Mouse (Mus musculus): ENCODE results near the gene Dtl. TPM values are rescaled to one million over a fixed set of nuclear protein-coding genes. Genes with fewer than 3 reads are reported as not detected.

The Dtl gene
- polyA plus RNA-seq, 1 experiment: 0.92 TPM

GRCm38 (mm10) chr1:191499666-191500065 lies 75.7 kb downstream of the Dtl start:
- H3K4me1 ChIP-seq (ENCODE audit: control insufficient read depth): peaks cover 9% of the 10 kb centered on the region
- no peaks in the 10 kb centered on the region for H3K27me3 ChIP-seq (ENCODE audit: control insufficient read depth)
- H3K36me3 ChIP-seq (ENCODE audit: control insufficient read depth): no peaks in the 10 kb centered on the region
- H3K4me3 ChIP-seq (replicated peaks): no peak overlapping the region
- H3K9me3 ChIP-seq (ENCODE audit: control insufficient read depth, low read length): no peaks in the 10 kb centered on the region
- TF ChIP-seq TAL1 (IDR thresholded peaks at IDR 0.05; ENCODE audit: low read length) (no peak), GATA1 (IDR thresholded peaks at IDR 0.05; ENCODE audit: low read length) (no peak)

GRCm38 (mm10) chr1:191498271-191498955 lies 76.9 kb downstream of the Dtl start:
- Histone ChIP-seq H3K9me3 (ENCODE audit: control insufficient read depth, low read length) (no peaks in the 10 kb centered on the region), H3K4me1 (ENCODE audit: control insufficient read depth) (peaks cover 21% of the 10 kb centered on the region), H3K4me3 (replicated peaks) (no peak overlapping the region), H3K27me3 (ENCODE audit: control insufficient read depth) (no peaks in the 10 kb centered on the region), H3K36me3 (ENCODE audit: control insufficient read depth) (no peaks in the 10 kb centered on the region)
- TF ChIP-seq GATA1 (IDR thresholded peaks at IDR 0.05; ENCODE audit: low read length) (no peak), TAL1 (IDR thresholded peaks at IDR 0.05; ENCODE audit: low read length) (no peak)

- Histone ChIP-seq H3K4me3 (replicated peaks) (no peak overlapping the region), H3K36me3 (ENCODE audit: control insufficient read depth) (no peaks in the 10 kb centered on the region), H3K4me1 (ENCODE audit: control insufficient read depth) (peaks cover 29% of the 10 kb centered on the region), H3K27me3 (ENCODE audit: control insufficient read depth) (no peaks in the 10 kb centered on the region), H3K9me3 (ENCODE audit: control insufficient read depth, low read length) (no peaks in the 10 kb centered on the region)
- TF ChIP-seq TAL1 (IDR thresholded peaks at IDR 0.05; ENCODE audit: low read length) (no peak), GATA1 (IDR thresholded peaks at IDR 0.05; ENCODE audit: low read length) (no peak)
Measured at GRCm38 (mm10) chr1:191496676-191497075, 78.7 kb downstream of the Dtl start.

- Histone ChIP-seq H3K27me3 (ENCODE audit: control insufficient read depth) (0 out of 2 replicates have a peak, but pooled peaks cover 2% of the 10 kb centered on the region), H3K4me3 (replicated peaks) (no peak overlapping the region), H3K36me3 (ENCODE audit: control insufficient read depth) (no peaks in the 10 kb centered on the region), H3K4me1 (ENCODE audit: control insufficient read depth) (peaks cover 29% of the 10 kb centered on the region), H3K9me3 (ENCODE audit: control insufficient read depth, low read length) (no peaks in the 10 kb centered on the region)
- TF ChIP-seq GATA1 (IDR thresholded peaks at IDR 0.05; ENCODE audit: low read length) (no peak), TAL1 (IDR thresholded peaks at IDR 0.05; ENCODE audit: low read length) (no peak)
Measured at GRCm38 (mm10) chr1:191495051-191495467, 80.3 kb downstream of the Dtl start.

GRCm38 (mm10) chr1:191494303-191494655 lies 81.1 kb downstream of the Dtl start:
- TF ChIP-seq TAL1 (IDR thresholded peaks at IDR 0.05; ENCODE audit: low read length): no peak
- no peak for TF ChIP-seq GATA1 (IDR thresholded peaks at IDR 0.05; ENCODE audit: low read length)

GRCm38 (mm10) chr1:191493476-191494302 lies 81.7 kb downstream of the Dtl start:
- no peaks in the 10 kb centered on the region for H3K9me3 ChIP-seq (ENCODE audit: control insufficient read depth, low read length)
- peaks cover 29% of the 10 kb centered on the region for H3K4me1 ChIP-seq (ENCODE audit: control insufficient read depth)
- H3K4me3 ChIP-seq (replicated peaks): no peak overlapping the region
- no peak for TF ChIP-seq TAL1 (IDR thresholded peaks at IDR 0.05; ENCODE audit: low read length)
- TF ChIP-seq GATA1 (IDR thresholded peaks at IDR 0.05; ENCODE audit: low read length): no peak
- H3K36me3 ChIP-seq (ENCODE audit: control insufficient read depth): no peaks in the 10 kb centered on the region
- H3K27me3 ChIP-seq (ENCODE audit: control insufficient read depth): 0 out of 2 replicates have a peak, but pooled peaks cover 2% of the 10 kb centered on the region

More at GRCm38 (mm10) chr1:191494303-191494655, 81.1 kb downstream of the Dtl start:
- Histone ChIP-seq H3K9me3 (ENCODE audit: control insufficient read depth, low read length) (no peaks in the 10 kb centered on the region), H3K4me1 (ENCODE audit: control insufficient read depth) (peaks cover 29% of the 10 kb centered on the region), H3K27me3 (ENCODE audit: control insufficient read depth) (0 out of 2 replicates have a peak, but pooled peaks cover 2% of the 10 kb centered on the region), H3K4me3 (replicated peaks) (no peak overlapping the region), H3K36me3 (ENCODE audit: control insufficient read depth) (no peaks in the 10 kb centered on the region)

- Histone ChIP-seq H3K27me3 (ENCODE audit: control insufficient read depth) (0 out of 2 replicates have a peak, but pooled peaks cover 2% of the 10 kb centered on the region), H3K4me1 (ENCODE audit: control insufficient read depth) (peaks cover 25% of the 10 kb centered on the region)
Measured at GRCm38 (mm10) chr1:191490446-191490845, 84.9 kb downstream of the Dtl start.

More at GRCm38 (mm10) chr1:191490446-191490845, 84.9 kb downstream of the Dtl start:
- Histone ChIP-seq H3K36me3 (ENCODE audit: control insufficient read depth) (no peaks in the 10 kb centered on the region), H3K4me3 (replicated peaks) (no peak overlapping the region), H3K9me3 (ENCODE audit: control insufficient read depth, low read length) (no peaks in the 10 kb centered on the region)
- TF ChIP-seq GATA1 (IDR thresholded peaks at IDR 0.05; ENCODE audit: low read length): no peak
- TF ChIP-seq TAL1 (IDR thresholded peaks at IDR 0.05; ENCODE audit: low read length): no peak

Other genes with a start within 250 kb of the Dtl start
- 0.50 and 0.92 TPM in 2 replicates for gene Tmem206, start 249.6 kb downstream of the Dtl start, polyA plus RNA-seq (2012)
- gene Ppp2r5a, start 172.3 kb downstream of the Dtl start, polyA plus RNA-seq (2012): 5.6 and 5.9 TPM in 2 replicates
- 1.2 and 1.4 TPM in 2 replicates for gene Ints7, start 92 bp upstream of the Dtl start, polyA plus RNA-seq (2012)
- 0.01 TPM in 1 of 2 replicates, not detected in the other for gene Lpgat1, start 142.3 kb upstream of the Dtl start, polyA plus RNA-seq (2012)
- 0.68 and 0.97 TPM in 2 replicates for gene Nek2, start 245.9 kb upstream of the Dtl start, polyA plus RNA-seq (2012)

All from erythroblast, embryonic 14.5 days (primary cell).